Mouse (Mus musculus) CH12.LX (cell line): Measurements from ENCODE around the gene Nup210. TPM values are rescaled to one million over a fixed set of nuclear protein-coding genes. Genes with fewer than 3 reads are reported as not detected.

Source experiments
- DNase-seq: peaks from one replicate; pipeline ENCODE4 v3.0.0-alpha.2; 2013; ENCODE audit errors: extremely low read depth
- H3K27ac ChIP-seq: 2 replicates; pipeline ENCODE4 v1.5.1; 2012; ENCODE audit warnings: low read depth, mild to moderate bottlenecking, control low read depth, moderate library complexity; ENCODE audit not compliant: insufficient read depth
- H3K27me3 ChIP-seq: replicated peaks from 2 replicates; pipeline ENCODE3; 2012; ENCODE audit warnings: inconsistent platforms
- H3K36me3 ChIP-seq, 2 experiments: replicated peaks in 1 of 2; 2 replicates each; pipeline versions ENCODE3 to v1.6.1; 2012; ENCODE audit warnings: inconsistent platforms in 1 of 2, low read length in 1 of 2, mild to moderate bottlenecking in 1 of 2, mixed read lengths in 1 of 2, moderate library complexity in 1 of 2; ENCODE audit not compliant: control insufficient read depth in 1 of 2, insufficient read depth in 1 of 2
- H3K4me1 ChIP-seq, 2 experiments: 2 replicates each; pipeline ENCODE4 v1.6.1; 2012; ENCODE audit warnings: inconsistent platforms in 1 of 2, moderate library complexity in 1 of 2; ENCODE audit not compliant: insufficient read depth in 2 of 2, control insufficient read depth in 1 of 2
- H3K4me2 ChIP-seq: 2 replicates; pipeline ENCODE4 v1.6.1; 2012; ENCODE audit warnings: low read depth, mild to moderate bottlenecking, control low read depth; ENCODE audit not compliant: poor library complexity, insufficient read depth, severe bottlenecking
- H3K4me3 ChIP-seq, 3 experiments: fragments of 150-350 bp in 1 of 3; sonication (generic) in 1 of 3; replicated peaks in 1 of 3; 2 replicates each; pipeline versions ENCODE3 to v1.5.1; 2011 to 2012; ENCODE audit warnings: low read depth in 2 of 3, low read length in 2 of 3, mild to moderate bottlenecking in 2 of 3, moderate library complexity in 2 of 3, control low read depth in 1 of 3, improper control_type of control experiment in 1 of 3, inconsistent platforms in 1 of 3, mixed read lengths in 1 of 3; ENCODE audit not compliant: poor library complexity in 1 of 3
- H3K79me2 ChIP-seq: replicated peaks from 2 replicates; pipeline ENCODE4 v1.6.1; 2012; ENCODE audit warnings: mild to moderate bottlenecking, moderate library complexity; ENCODE audit not compliant: control insufficient read depth, poor library complexity, insufficient read depth, severe bottlenecking; ENCODE audit errors: extremely low read depth
- H3K9ac ChIP-seq: 2 replicates; pipeline ENCODE4 v1.6.1; 2012; ENCODE audit warnings: low read depth, mild to moderate bottlenecking, control low read depth, moderate library complexity; ENCODE audit not compliant: insufficient read depth
- H3K9me3 ChIP-seq: replicated peaks from 2 replicates; pipeline ENCODE3; 2012; ENCODE audit warnings: low read length, inconsistent platforms, mixed read lengths
- BHLHE40 ChIP-seq: IDR thresholded peaks from 2 replicates; pipeline ENCODE4 v1.6.1; 2011; ENCODE audit warnings: mild to moderate bottlenecking, low read depth, low read length, improper control_type of control experiment
- CHD1 ChIP-seq: IDR thresholded peaks from 2 replicates; pipeline ENCODE4 v1.6.1; 2012; ENCODE audit warnings: low read depth, low read length, improper control_type of control experiment, inconsistent platforms
- E2F4 ChIP-seq: IDR thresholded peaks from 2 replicates; pipeline ENCODE4 v1.6.1; 2011; ENCODE audit warnings: low read depth, low read length, improper control_type of control experiment; ENCODE audit not compliant: insufficient replicate concordance
- ELF1 ChIP-seq: IDR thresholded peaks from 2 replicates; pipeline ENCODE4 v1.6.1; 2014; ENCODE audit warnings: low read depth, mild to moderate bottlenecking, inconsistent platforms, low read length, improper control_type of control experiment
- EP300 ChIP-seq: IDR thresholded peaks from 2 replicates; pipeline ENCODE4 v1.6.1; 2011; ENCODE audit warnings: low read length, improper control_type of control experiment
- HCFC1 ChIP-seq: IDR thresholded peaks from 2 replicates; pipeline ENCODE4 v1.6.1; 2012; ENCODE audit warnings: low read depth, mild to moderate bottlenecking, inconsistent platforms, low read length, improper control_type of control experiment
- JUN ChIP-seq: IDR thresholded peaks from 2 replicates; pipeline ENCODE4 v1.6.1; 2011; ENCODE audit warnings: low read depth, mild to moderate bottlenecking, low read length, improper control_type of control experiment, moderate library complexity; ENCODE audit not compliant: insufficient read depth
- KAT2A ChIP-seq: IDR thresholded peaks from 2 replicates; pipeline ENCODE4 v1.6.1; 2012; ENCODE audit warnings: low read length, improper control_type of control experiment, inconsistent platforms; ENCODE audit not compliant: insufficient replicate concordance
- MAFK ChIP-seq: IDR thresholded peaks from 2 replicates; pipeline ENCODE4 v1.6.1; 2011; ENCODE audit warnings: low read length, improper control_type of control experiment; ENCODE audit not compliant: insufficient replicate concordance
- MAZ ChIP-seq: IDR thresholded peaks from 2 replicates; pipeline ENCODE4 v1.6.1; 2012; ENCODE audit warnings: low read depth, mild to moderate bottlenecking, inconsistent platforms, low read length, improper control_type of control experiment, moderate library complexity
- MYC ChIP-seq: IDR thresholded peaks from 2 replicates; pipeline ENCODE4 v1.6.1; 2011; ENCODE audit warnings: low read depth, mild to moderate bottlenecking, improper control_type of control experiment, low read length
- NELFE ChIP-seq: IDR thresholded peaks from 2 replicates; pipeline ENCODE4 v1.6.1; 2011; ENCODE audit warnings: low read depth, low read length, improper control_type of control experiment
- PAX5 ChIP-seq: IDR thresholded peaks from 2 replicates; pipeline ENCODE4 v1.6.1; 2012; ENCODE audit warnings: low read length, inconsistent platforms, mixed read lengths
- POLR2AphosphoS2 ChIP-seq: IDR thresholded peaks from 2 replicates; pipeline ENCODE4 v1.6.1; 2011; ENCODE audit warnings: low read depth, low read length, improper control_type of control experiment
- RAD21 ChIP-seq: IDR thresholded peaks from 2 replicates; pipeline ENCODE4 v1.6.1; 2011; ENCODE audit warnings: low read depth, mild to moderate bottlenecking, low read length, improper control_type of control experiment, moderate library complexity
- RCOR1 ChIP-seq: conservative IDR thresholded peaks from 2 replicates; pipeline ENCODE4 v1.6.1; 2012; ENCODE audit warnings: low read depth, mild to moderate bottlenecking, inconsistent platforms, low read length, improper control_type of control experiment
- SIN3A ChIP-seq: IDR thresholded peaks from 2 replicates; pipeline ENCODE4 v1.6.1; 2012; ENCODE audit warnings: low read length, improper control_type of control experiment, inconsistent platforms
- TCF12 ChIP-seq: IDR thresholded peaks from 2 replicates; pipeline ENCODE4 v1.6.1; 2014; ENCODE audit warnings: low read depth, mild to moderate bottlenecking, inconsistent platforms, low read length, improper control_type of control experiment
- USF1 ChIP-seq: IDR thresholded peaks from 2 replicates; pipeline ENCODE4 v1.6.1; 2014; ENCODE audit warnings: low read depth, mild to moderate bottlenecking, inconsistent platforms, low read length, improper control_type of control experiment
- ZMIZ1 ChIP-seq: IDR thresholded peaks from 2 replicates; pipeline ENCODE4 v1.6.1; 2012; ENCODE audit warnings: low read depth, mild to moderate bottlenecking, inconsistent platforms, low read length, improper control_type of control experiment
- ZNF384 ChIP-seq: IDR thresholded peaks from 2 replicates; pipeline ENCODE4 v1.6.1; 2012; ENCODE audit warnings: low read depth, low read length, improper control_type of control experiment, inconsistent platforms
- dilution Hi-C: fragments of 300-500 bp; cut with MboI; formaldehyde crosslinking; loops from 2 replicates; pipeline ENCODE4 v1.14.3; 2020; ENCODE audit warnings: low sequenced_read_pairs; ENCODE audit not compliant: extremely low pct_unique_long_range_greater_than_20kb, extremely low pct_ligation_motif_present
- in situ Hi-C: fragments of 300-500 bp; cut with MboI; formaldehyde crosslinking; loops from 3 replicates; pipeline ENCODE4 v1.14.3; 2019; ENCODE audit warnings: low sequenced_read_pairs, low pct_ligation_motif_present, low pct_unique_long_range_greater_than_20kb, mixed read lengths
- polyA plus RNA-seq: library from polyadenylated mRNA; unstranded; fragments of >175 nt; gene quantifications from 2 replicates; pipeline ENCODE4 v1.2.1, GENCODE M21; 2012; ENCODE audit warnings: low read depth; ENCODE audit not compliant: insufficient read length
- total RNA-seq, 2 experiments: library from RNA; depleted of rRNA; stranded (reverse); fragments of 300-350 nt in 1 of 2; fragments of >200 nt in 1 of 2; gene quantifications; 2 replicates each; pipeline ENCODE4 v1.2.3; 2012 to 2014

Nup210 gene
- total and polyA plus RNA-seq, 3 experiments: 41.9 to 103 (median 73.1) TPM

DNA sequence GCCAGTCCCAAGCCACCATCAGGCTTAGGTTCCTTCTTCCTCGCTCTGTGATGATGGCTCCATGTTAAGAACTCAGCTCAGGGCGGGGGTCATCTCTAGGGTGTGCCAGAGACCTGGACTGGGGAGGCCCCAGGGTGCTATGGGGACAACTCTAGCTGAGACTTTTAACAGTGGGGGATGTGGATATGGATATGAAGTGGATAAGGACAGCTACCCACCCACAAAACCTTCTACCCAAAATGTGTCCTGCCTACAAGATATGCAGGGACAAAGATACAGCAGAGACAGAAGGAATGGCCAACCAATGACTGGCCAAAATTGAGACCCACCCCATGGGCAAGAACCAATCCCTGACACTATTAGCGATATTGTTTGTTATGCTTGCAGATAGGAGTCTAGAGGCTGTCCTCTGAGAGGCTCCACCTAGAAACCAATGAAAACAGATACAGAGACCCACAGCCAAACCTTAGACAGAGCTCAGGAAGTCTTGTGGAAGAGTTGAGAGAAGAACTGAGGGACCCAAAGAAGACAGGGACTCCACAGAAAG, 108.3 kb downstream of the Nup210 start:
- no peak overlapping the region for H3K9ac ChIP-seq
- H3K4me3 ChIP-seq: no peak overlapping the region
- dilution Hi-C loops: no loop called here
- H3K4me2 ChIP-seq: no peak overlapping the region
- TF ChIP-seq BHLHE40 (no peak), RCOR1 (no peak), ZNF384 (no peak), HCFC1 (no peak), ELF1 (no peak), JUN (no peak), E2F4 (no peak), POLR2AphosphoS2 (no peak), MYC (no peak), MAZ (no peak), EP300 (no peak), SIN3A (no peak), RAD21 (no peak), TCF12 (no peak), ZMIZ1 (no peak), NELFE (no peak)
- TF ChIP-seq, all 38 proteins: peak for 0
- Histone ChIP-seq H3K79me2 (no peaks in the 10 kb centered on the region), H3K27me3 (no peaks in the 10 kb centered on the region), H3K4me1 (peaks cover 7 to 8% of the 10 kb centered on the region in 2 experiments), H3K27ac (no peak overlapping the region), H3K36me3 (peaks cover 14 to 19% of the 10 kb centered on the region in 2 experiments), H3K9me3 (no peaks in the 10 kb centered on the region)
- in situ Hi-C loops: no loop called here
- no peak for DNase-seq

DNA sequence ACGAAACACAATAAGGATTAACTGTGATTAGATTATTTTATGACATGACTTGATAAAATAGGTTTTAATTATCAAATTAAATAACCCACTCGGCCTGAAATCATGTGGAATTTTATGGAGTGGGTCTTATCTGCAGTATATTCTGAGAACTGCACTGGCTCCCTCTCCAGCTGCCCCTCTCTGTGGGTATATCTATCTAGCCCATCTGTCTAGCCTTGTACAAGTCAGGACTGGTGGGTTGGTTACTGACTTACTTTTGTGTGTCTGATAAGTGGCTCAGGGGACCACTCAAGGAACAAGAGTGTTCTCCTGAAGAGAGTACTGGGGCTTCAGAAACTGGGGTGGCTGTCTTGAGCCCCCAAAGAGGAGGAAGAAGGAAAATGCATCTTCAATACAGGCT, 109.4 kb downstream of the Nup210 start:
- no peak for DNase-seq
- dilution Hi-C loops: no loop called here
- Histone ChIP-seq H3K4me3 (no peak overlapping the region), H3K4me2 (no peak overlapping the region), H3K27me3 (no peaks in the 10 kb centered on the region), H3K36me3 (peaks cover 5 to 7% of the 10 kb centered on the region in 2 experiments), H3K27ac (no peak overlapping the region), H3K4me1 (peaks cover 9 to 12% of the 10 kb centered on the region in 2 experiments), H3K9me3 (no peaks in the 10 kb centered on the region), H3K9ac (no peak overlapping the region), H3K79me2 (no peaks in the 10 kb centered on the region)
- in situ Hi-C loops: no loop called here
- TF ChIP-seq MAFK (no peak), ELF1 (no peak), EP300 (no peak), USF1 (no peak), CHD1 (no peak), PAX5 (no peak), KAT2A (no peak)
